Mouse (Mus musculus) spleen, adult 2 months (tissue): ENCODE data around the gene Krtap8-1. TPM values are rescaled to one million over a fixed set of nuclear protein-coding genes. Genes with fewer than 3 reads are reported as not detected.

Experiments
- DNase-seq, 2 experiments: peaks; one replicate each; pipeline versions ENCODE4 v3.0.0 to v3.0.0-alpha.2; 2012 to 2021; ENCODE audit warnings: low spot score in 2 of 2, low read depth in 1 of 2
- H3K27ac ChIP-seq: fragments of 200-500 bp; 2 replicates; pipeline ENCODE4 v1.5.1; 2012; ENCODE audit warnings: low read length, inconsistent platforms; ENCODE audit not compliant: insufficient read depth
- H3K27me3 ChIP-seq: fragments of 200-500 bp; 2 replicates; pipeline ENCODE4 v1.6.1; 2012; ENCODE audit warnings: mild to moderate bottlenecking, moderate library complexity, low read length, inconsistent platforms; ENCODE audit not compliant: control insufficient read depth, insufficient read depth
- H3K36me3 ChIP-seq: fragments of 200-500 bp; 2 replicates; pipeline ENCODE4 v1.6.1; 2012; ENCODE audit warnings: mild to moderate bottlenecking, low read length, inconsistent platforms; ENCODE audit not compliant: control insufficient read depth, insufficient read depth
- H3K4me1 ChIP-seq: fragments of 200-500 bp; 2 replicates; pipeline ENCODE4 v1.6.1; 2011; ENCODE audit warnings: inconsistent platforms; ENCODE audit not compliant: control insufficient read depth, insufficient read depth, insufficient read length
- H3K4me3 ChIP-seq: fragments of 200-500 bp; 2 replicates; pipeline ENCODE4 v1.5.1; 2011; ENCODE audit warnings: mild to moderate bottlenecking, inconsistent platforms; ENCODE audit not compliant: insufficient read depth, insufficient read length; ENCODE audit errors: extremely low read depth
- CTCF ChIP-seq: fragments of 200-500 bp; IDR thresholded peaks from 2 replicates; pipeline ENCODE4 v1.5.1; 2011; ENCODE audit warnings: mild to moderate bottlenecking, inconsistent platforms; ENCODE audit not compliant: insufficient read depth, insufficient read length, insufficient replicate concordance; ENCODE audit errors: extremely low read depth
- POLR2A ChIP-seq: fragments of 200-500 bp; IDR thresholded peaks from 2 replicates; pipeline ENCODE4 v1.6.1; 2011; ENCODE audit warnings: low read depth, low read length, inconsistent platforms
- WGBS: fragments of 180-500 bp; shearing (Covaris S2); methylation state at CpG from one replicate; pipeline ENCODE4 v1.1.7; 2018; 5-methylcytosine and 5-hydroxymethylcytosine counted together
- polyA plus RNA-seq: library from polyadenylated mRNA; depleted of rRNA; stranded (reverse); fragments of >200 nt; gene quantifications from 2 replicates; pipeline ENCODE4 v1.2.3, GENCODE M21; 2012; rRNA removed

Gene Krtap8-1
- not detected in 2 replicates for polyA plus RNA-seq

DNA sequence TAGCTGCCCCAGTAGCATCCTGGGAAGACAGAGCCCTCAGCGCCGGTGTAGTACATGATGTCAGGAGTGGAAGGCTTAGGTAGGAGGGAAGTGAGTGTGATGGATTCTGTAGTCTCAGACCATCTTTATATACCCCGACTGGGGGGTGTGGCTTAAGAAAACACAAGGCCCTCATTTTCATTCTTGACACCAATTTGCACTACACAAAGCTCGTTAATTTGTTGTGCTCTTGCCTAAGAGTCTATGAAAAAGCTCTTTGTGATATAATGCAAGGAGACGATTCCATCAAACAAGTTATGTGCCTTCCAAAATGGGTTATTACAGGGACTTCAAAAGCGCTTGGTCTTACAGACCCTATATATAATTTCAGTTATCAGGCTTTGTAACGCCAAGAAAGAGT, at the start of gene Krtap8-1:
Krtap8-1 (minus strand) TSS at position 101 of the 400 bp plus-strand sequence.
- Histone ChIP-seq H3K4me3 (no peak within 1 kb of the TSS), H3K4me1 (no peaks in the 10 kb centered on the region), H3K27me3 (no peaks in the 10 kb centered on the region), H3K27ac (no peak within 1 kb of the TSS), H3K36me3 (no peaks in the 10 kb centered on the region)
- 84% methylated on average over 7 of the region's 7 CpGs for WGBS
- no peak for TF ChIP-seq POLR2A
- TF ChIP-seq CTCF = no peak
- no peak for DNase-seq

GRCm38 (mm10) chr16:89537349-89537748, 49.6 kb upstream of the Krtap8-1 start:
- TF ChIP-seq CTCF (no peak), POLR2A (no peak)
- H3K27me3 ChIP-seq = no peaks in the 10 kb centered on the region
- DNase-seq = no peak
- no peak overlapping the region for H3K4me3 ChIP-seq
- H3K27ac ChIP-seq = no peak overlapping the region
- WGBS = 94% methylated on average over 6 of the region's 6 CpGs
- no peaks in the 10 kb centered on the region for H3K36me3 ChIP-seq
- H3K4me1 ChIP-seq = no peaks in the 10 kb centered on the region

DNA sequence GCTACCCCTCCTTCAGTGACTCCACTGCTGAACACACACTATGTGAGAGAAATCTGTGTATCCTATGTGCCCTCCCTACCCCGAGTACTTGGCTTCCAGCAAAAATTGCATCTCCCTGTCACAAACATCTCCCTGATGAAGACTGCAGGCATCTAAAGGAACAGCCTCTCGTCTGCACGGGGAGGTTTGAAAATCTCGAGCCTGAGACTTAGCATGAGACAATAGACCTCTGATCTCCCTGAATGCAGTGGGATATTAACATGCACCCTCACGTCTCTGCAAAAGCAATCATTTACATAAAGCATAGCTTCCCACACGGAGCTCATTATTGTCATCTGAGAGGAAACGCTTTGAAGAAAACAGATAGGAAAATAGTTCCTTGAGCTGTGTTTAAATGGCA, 42.8 kb upstream of the Krtap8-1 start:
- H3K36me3 ChIP-seq = no peaks in the 10 kb centered on the region
- H3K27ac ChIP-seq = no peak overlapping the region
- no peaks in the 10 kb centered on the region for H3K27me3 ChIP-seq
- no peaks in the 10 kb centered on the region for H3K4me1 ChIP-seq
- TF ChIP-seq CTCF (no peak), POLR2A (no peak)
- H3K4me3 ChIP-seq = no peak overlapping the region
- 65% methylated on average over 7 of the region's 7 CpGs for WGBS
- no peak for DNase-seq

DNA sequence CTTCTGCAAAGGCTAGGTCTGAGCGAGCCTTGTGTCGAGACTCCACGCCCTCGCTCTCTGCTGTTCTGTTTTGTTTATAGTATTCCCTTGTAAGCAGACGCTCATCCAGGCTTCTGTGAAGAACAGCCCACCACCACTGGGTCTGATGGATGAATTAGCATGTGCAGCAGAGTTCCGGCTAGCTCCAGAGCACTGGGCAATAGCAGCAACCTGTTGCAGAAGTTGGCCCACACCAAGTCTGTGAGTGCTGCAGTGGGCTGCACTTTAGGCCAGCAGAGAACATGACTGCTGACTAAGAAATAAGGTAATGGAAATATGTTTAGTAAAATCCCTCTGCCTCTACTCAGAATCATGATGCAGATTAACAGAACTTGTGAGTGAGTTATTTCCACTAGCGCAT, 42.1 kb upstream of the Krtap8-1 start:
- no peaks in the 10 kb centered on the region for H3K36me3 ChIP-seq

GRCm38 (mm10) chr16:89528380-89528779, 40.6 kb upstream of the Krtap8-1 start:
- no peaks in the 10 kb centered on the region for H3K36me3 ChIP-seq
- TF ChIP-seq POLR2A = no peak
- no peak for TF ChIP-seq CTCF
- H3K4me3 ChIP-seq = no peak overlapping the region
- no peak overlapping the region for H3K27ac ChIP-seq
- 76% methylated on average over 3 of the region's 3 CpGs for WGBS
- no peaks in the 10 kb centered on the region for H3K27me3 ChIP-seq
- H3K4me1 ChIP-seq = no peaks in the 10 kb centered on the region
- DNase-seq = no peak

More for the DNA sequence above, 42.1 kb upstream of the Krtap8-1 start:
- no peaks in the 10 kb centered on the region for H3K27me3 ChIP-seq
- H3K4me1 ChIP-seq = no peaks in the 10 kb centered on the region
- no peak overlapping the region for H3K27ac ChIP-seq
- no peak for TF ChIP-seq POLR2A
- no peak for TF ChIP-seq CTCF
- no peak for DNase-seq
- no peak overlapping the region for H3K4me3 ChIP-seq
- 77% methylated on average over 7 of the region's 7 CpGs for WGBS

GRCm38 (mm10) chr16:89520996-89521395, 33.2 kb upstream of the Krtap8-1 start:
- Histone ChIP-seq H3K27me3 (no peaks in the 10 kb centered on the region), H3K4me3 (no peak overlapping the region), H3K27ac (no peak overlapping the region), H3K36me3 (no peaks in the 10 kb centered on the region), H3K4me1 (no peaks in the 10 kb centered on the region)
- WGBS = 89% methylated on average over 4 of the region's 4 CpGs
- DNase-seq = no peak
- no peak for TF ChIP-seq CTCF
- no peak for TF ChIP-seq POLR2A

GRCm38 (mm10) chr16:89520555-89520954, 32.8 kb upstream of the Krtap8-1 start:
- no peak overlapping the region for H3K4me3 ChIP-seq
- no peaks in the 10 kb centered on the region for H3K4me1 ChIP-seq
- no peaks in the 10 kb centered on the region for H3K36me3 ChIP-seq
- H3K27me3 ChIP-seq = no peaks in the 10 kb centered on the region
- WGBS = 88% methylated on average over 2 of the region's 2 CpGs
- DNase-seq = no peak
- no peak overlapping the region for H3K27ac ChIP-seq
- no peak for TF ChIP-seq POLR2A
- TF ChIP-seq CTCF = no peak
